Mouse (Mus musculus) embryonic facial prominence, embryonic 15.5 days (tissue): Measurements from ENCODE around the gene Ano1. TPM values are rescaled to one million over a fixed set of nuclear protein-coding genes. Genes with fewer than 3 reads are reported as not detected.

Source experiments
- ATAC-seq: fragments of 200-750 bp; cut with Nextera tagmentation; 2 replicates; pipeline ENCODE4 v1.8.0; 2017; ENCODE audit warnings: low read depth, moderate TSS enrichment; ENCODE audit not compliant: insufficient number of reproducible peaks, low FRiP score, low TSS enrichment
- H3K27ac ChIP-seq: fragments of 300-500 bp; sonication (generic); replicated peaks from 2 replicates; pipeline ENCODE4 v1.5.1; 2015; ENCODE audit warnings: mild to moderate bottlenecking, inconsistent platforms
- H3K27me3 ChIP-seq: fragments of 300-500 bp; sonication (generic); 2 replicates; pipeline ENCODE4 v1.6.1; 2015; ENCODE audit warnings: inconsistent platforms
- H3K36me3 ChIP-seq: fragments of 300-500 bp; sonication (generic); 2 replicates; pipeline ENCODE4 v1.6.1; 2015; ENCODE audit warnings: mild to moderate bottlenecking, inconsistent platforms
- H3K4me1 ChIP-seq: fragments of 300-500 bp; sonication (generic); 2 replicates; pipeline ENCODE4 v1.6.1; 2015; ENCODE audit warnings: inconsistent platforms
- H3K4me2 ChIP-seq: fragments of 300-500 bp; sonication (generic); replicated peaks from 2 replicates; pipeline ENCODE4 v1.6.1; 2015; ENCODE audit warnings: mild to moderate bottlenecking, inconsistent platforms
- H3K4me3 ChIP-seq: fragments of 300-500 bp; sonication (generic); replicated peaks from 2 replicates; pipeline ENCODE4 v1.5.1; 2015; ENCODE audit warnings: mild to moderate bottlenecking, inconsistent platforms
- H3K9ac ChIP-seq: fragments of 300-500 bp; sonication (generic); 2 replicates; pipeline ENCODE4 v1.6.1; 2015; ENCODE audit warnings: inconsistent platforms
- H3K9me3 ChIP-seq: fragments of 300-500 bp; sonication (generic); replicated peaks from 2 replicates; pipeline ENCODE4 v1.6.1; 2016; ENCODE audit warnings: inconsistent platforms
- WGBS: fragments of 180-500 bp; shearing (Covaris S2); methylation state at CpG from one replicate; pipeline ENCODE4 v1.1.7; 2015; 5-methylcytosine and 5-hydroxymethylcytosine counted together
- polyA plus RNA-seq: library from polyadenylated mRNA; unstranded; fragments of >200 nt; fragmentation: Nextera tagmentation; extraction: Ambion mirVana; gene quantifications from 2 replicates; pipeline ENCODE4 v1.2.1, GENCODE M21; 2015

The Ano1 gene
- polyA plus RNA-seq, 1 experiment from 2014 or later: 20.6 TPM

DNA sequence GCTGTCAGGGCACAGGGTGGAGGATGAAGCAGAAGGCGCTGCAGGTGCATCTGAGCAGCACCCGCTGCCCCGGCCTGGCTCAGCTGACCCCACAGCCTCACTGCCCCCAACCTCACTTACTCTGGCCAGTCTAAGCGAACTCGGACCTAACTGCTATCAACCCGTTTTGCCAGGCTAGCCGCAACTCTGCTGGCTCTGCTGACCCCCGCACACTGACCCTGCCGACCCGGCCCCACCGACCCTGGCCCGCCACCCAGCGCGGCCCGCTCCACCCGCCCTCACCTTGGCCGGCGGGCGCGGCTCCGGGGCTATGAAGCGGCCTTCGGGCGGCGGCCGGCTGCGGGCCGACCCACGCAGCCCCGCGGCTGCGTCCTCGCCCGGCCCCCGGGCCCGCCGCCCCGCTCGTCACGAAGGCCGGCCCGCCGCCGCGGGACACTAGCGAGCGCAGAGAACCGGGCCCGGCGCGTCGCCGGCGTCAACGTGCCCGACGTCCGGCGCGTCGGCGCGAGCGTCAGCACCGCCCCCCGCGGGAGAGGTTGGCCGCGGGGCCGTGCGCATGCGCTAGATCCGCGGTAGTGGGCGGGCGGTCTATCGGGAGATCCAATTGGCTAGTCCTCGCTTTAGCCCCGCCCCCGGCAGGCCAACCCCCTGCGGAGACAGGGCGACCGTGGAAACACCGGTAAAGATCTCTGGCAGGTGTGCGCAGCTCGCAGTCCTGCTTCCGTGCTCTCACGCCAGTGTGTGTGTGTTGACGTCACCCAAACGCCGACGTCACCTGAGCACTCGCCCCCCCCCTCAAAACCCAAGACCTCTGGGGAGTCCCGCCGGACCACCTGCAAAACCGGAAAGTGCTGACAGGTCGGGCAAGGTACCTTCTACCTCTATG, 198.3 kb downstream of the Ano1 start, which contains the start of gene Ppfia1:
Gene Ppfia1 (minus strand): TSS at position 493 of the 886 bp plus-strand sequence.
- peaks cover 28% of the 10 kb centered on the region for H3K4me1 ChIP-seq
- peak within 1 kb of the TSS; percentile 60 for H3K27ac ChIP-seq
- peak; percentile 91 for ATAC-seq

DNA sequence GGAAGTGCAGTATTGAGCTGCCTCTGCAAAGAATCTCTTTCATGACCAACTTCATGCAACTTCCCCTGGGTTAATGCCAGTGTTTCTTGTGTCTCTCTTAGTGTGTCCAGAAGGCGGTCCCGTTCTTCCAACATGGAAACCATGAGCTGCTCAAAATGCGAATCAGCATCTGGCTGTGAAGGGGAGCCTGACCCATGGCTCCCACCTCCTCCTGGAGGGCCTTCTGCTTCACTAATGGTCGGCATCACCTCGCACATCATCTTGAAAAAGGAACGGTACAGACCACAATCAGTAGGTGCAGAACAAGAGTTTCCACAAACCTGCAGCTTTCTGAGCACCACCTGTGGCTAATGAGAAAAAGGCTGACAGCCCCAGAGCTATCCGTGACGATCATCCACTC, 199.5 kb downstream of the Ano1 start:
- no peaks in the 10 kb centered on the region for H3K27me3 ChIP-seq
- no peaks in the 10 kb centered on the region for H3K9me3 ChIP-seq
- H3K4me3 ChIP-seq: peak overlapping the region; percentile 96
- peak overlapping the region; percentile 77 for H3K4me2 ChIP-seq
- ATAC-seq: no peak
- peak overlapping the region; percentile 98; the same call in 1 of the 2 replicates for H3K9ac ChIP-seq
- WGBS: 83% methylated on average over 8 of the region's 8 CpGs
- no peak overlapping the region for H3K27ac ChIP-seq
- H3K36me3 ChIP-seq: peaks cover 33% of the 10 kb centered on the region
- H3K4me1 ChIP-seq: peaks cover 28% of the 10 kb centered on the region

More for the DNA sequence above, 198.3 kb downstream of the Ano1 start, which contains the start of gene Ppfia1:
- Histone ChIP-seq H3K36me3 (peaks cover 33% of the 10 kb centered on the region), H3K9ac (peak within 1 kb of the TSS; percentile 98), H3K9me3 (no peaks in the 10 kb centered on the region), H3K4me2 (peak within 1 kb of the TSS; percentile 77), H3K27me3 (no peaks in the 10 kb centered on the region), H3K4me3 (peak within 1 kb of the TSS; percentile 96)
- under 1% methylated on average over 96 of the region's 97 CpGs for WGBS

DNA sequence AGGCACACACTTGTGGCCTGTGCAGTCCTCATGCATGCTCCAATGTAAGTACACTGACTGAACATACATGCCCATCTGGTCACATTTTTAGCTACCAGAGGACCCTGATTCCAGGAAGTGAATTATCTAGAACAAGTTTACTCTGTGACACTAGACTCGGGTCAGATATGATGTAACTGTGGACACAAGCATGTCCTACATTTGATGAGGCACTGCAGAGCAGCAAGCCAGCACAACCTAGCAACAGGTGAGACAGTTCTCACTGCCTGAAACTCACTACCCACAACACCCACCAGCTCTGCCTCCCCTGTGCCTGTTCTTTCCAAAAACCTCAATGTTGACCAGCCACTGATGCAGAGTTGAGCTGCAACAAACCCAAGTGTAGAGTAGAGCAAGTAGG, 201.0 kb downstream of the Ano1 start:
- H3K36me3 ChIP-seq: peaks cover 39% of the 10 kb centered on the region
- H3K4me3 ChIP-seq: no peak overlapping the region
- 86% methylated on average over 1 of the region's 1 CpGs for WGBS
- H3K9ac ChIP-seq: 0 out of 2 replicates have a peak overlapping the region, but pooled peaks have one; percentile 12
- ATAC-seq: no peak
- peaks cover 28% of the 10 kb centered on the region for H3K4me1 ChIP-seq
- no peaks in the 10 kb centered on the region for H3K9me3 ChIP-seq
- no peak overlapping the region for H3K27ac ChIP-seq
- no peak overlapping the region for H3K4me2 ChIP-seq
- H3K27me3 ChIP-seq: no peaks in the 10 kb centered on the region

DNA sequence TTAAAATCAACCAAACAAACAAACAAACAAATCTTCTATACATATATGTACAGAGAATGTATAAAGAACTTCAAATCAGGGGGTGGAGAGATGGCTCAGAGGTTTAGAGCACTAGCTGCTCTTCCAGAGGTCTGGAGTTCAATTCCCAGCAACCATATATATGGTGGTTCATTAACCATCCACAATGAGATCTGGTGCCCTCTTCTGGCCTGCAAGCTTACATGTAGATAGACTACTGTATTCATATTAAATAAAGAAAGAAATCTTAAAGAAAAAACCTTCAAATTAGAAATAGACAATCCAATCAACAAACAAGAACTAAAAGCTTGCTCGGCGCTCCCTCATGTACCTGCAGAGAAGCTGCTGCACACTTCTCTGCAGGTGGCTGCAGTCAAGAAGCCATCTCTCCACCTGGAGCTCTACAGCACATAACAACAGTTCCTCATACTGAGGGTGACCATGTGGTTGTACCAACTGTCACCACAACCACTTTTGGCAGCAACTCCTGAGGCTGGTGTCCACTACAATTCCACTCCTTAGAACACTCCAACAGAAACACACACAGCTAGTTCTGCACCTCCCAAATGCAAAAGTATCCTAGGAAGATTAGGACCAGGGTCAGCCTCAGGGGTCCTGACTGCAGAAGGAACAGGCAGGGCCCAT, 201.7 kb downstream of the Ano1 start:
- Histone ChIP-seq H3K27ac (no peak overlapping the region), H3K36me3 (peaks cover 39% of the 10 kb centered on the region), H3K27me3 (no peaks in the 10 kb centered on the region), H3K4me2 (no peak overlapping the region), H3K9ac (no peak overlapping the region), H3K4me1 (peaks cover 28% of the 10 kb centered on the region), H3K4me3 (no peak overlapping the region), H3K9me3 (no peaks in the 10 kb centered on the region)
- no peak for ATAC-seq
- 100% methylated on average over 2 of the region's 2 CpGs for WGBS

DNA sequence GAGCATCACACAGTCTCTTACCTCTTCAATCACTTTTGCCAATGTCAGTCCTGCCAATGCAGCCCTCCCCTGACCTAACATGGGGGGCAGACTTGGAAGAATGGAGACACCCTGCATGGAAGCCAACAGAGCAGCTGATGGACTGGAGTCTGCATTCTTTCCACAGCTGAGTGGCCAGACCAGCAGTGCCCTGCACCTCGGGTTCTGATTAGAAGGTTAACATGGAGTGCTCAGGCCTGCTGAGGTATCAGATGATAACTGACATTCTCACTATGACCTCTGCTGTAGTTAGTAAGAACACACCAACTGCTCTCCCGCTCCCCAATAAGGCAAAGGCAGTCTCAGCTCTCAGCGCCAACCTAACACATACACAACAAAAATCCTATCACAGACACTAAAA, 206.5 kb downstream of the Ano1 start:
- Histone ChIP-seq H3K27ac (no peak overlapping the region), H3K36me3 (peaks cover 22% of the 10 kb centered on the region), H3K27me3 (no peaks in the 10 kb centered on the region), H3K9me3 (no peaks in the 10 kb centered on the region), H3K4me2 (no peak overlapping the region), H3K9ac (no peak overlapping the region), H3K4me3 (no peak overlapping the region), H3K4me1 (0 out of 2 replicates have a peak, but pooled peaks cover under 1% of the 10 kb centered on the region)
- ATAC-seq: no peak
- 88% methylated on average over 3 of the region's 3 CpGs for WGBS

DNA sequence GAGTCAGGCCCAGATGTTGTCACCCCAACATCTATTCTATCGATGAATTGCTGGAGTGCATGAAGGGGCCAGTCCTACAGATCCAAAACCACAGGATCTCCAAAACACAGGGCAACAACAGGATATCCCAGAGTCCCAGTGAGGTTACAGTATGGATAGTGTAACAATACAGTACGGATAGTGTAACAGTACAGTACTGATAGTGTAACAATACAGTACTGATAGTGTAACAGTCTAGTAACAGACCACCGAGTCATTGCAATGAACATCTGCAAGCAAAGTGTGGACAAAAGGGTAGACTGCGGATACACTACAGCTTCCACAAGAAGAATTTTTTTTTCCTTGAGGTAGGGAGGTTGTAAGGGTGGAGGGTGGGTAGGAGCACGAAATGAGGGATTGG, 210.4 kb downstream of the Ano1 start:
- H3K27ac ChIP-seq: no peak overlapping the region
- H3K36me3 ChIP-seq: no peaks in the 10 kb centered on the region
- no peak overlapping the region for H3K4me2 ChIP-seq
- no peak overlapping the region for H3K4me3 ChIP-seq
- ATAC-seq: no peak
- H3K9me3 ChIP-seq: no peaks in the 10 kb centered on the region
- 92% methylated on average over 5 of the region's 5 CpGs for WGBS
- H3K9ac ChIP-seq: no peak overlapping the region
- H3K4me1 ChIP-seq: peaks cover 26% of the 10 kb centered on the region
- H3K27me3 ChIP-seq: no peaks in the 10 kb centered on the region

DNA sequence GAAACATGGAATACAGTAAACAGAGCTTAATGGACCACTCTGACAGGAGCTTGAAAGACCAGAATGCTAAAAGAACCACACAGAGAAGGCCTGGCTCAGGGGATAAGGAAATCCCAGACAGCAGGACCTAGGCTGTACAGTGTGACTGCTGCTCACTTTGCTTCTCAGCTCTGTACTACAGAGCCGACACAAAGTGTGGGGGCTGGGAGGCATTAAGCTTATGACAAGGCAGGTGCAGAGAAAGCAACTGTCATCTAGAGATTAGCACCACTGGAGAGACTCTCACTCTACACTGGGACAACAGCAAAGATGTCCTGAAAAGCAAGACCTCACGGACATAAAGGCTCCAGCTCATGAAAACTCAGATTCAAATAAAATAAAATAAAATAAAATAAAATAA, 212.6 kb downstream of the Ano1 start:
- H3K4me1 ChIP-seq: peaks cover 48% of the 10 kb centered on the region
- WGBS: 82% methylated on average over 2 of the region's 2 CpGs
- 0 out of 2 replicates have a peak, but pooled peaks have one; percentile 21 for ATAC-seq
- no peaks in the 10 kb centered on the region for H3K36me3 ChIP-seq
- peak overlapping the region; percentile 80; the same call in 1 of the 2 replicates for H3K27ac ChIP-seq
- no peak overlapping the region for H3K4me3 ChIP-seq
- no peaks in the 10 kb centered on the region for H3K27me3 ChIP-seq
- H3K9me3 ChIP-seq: no peaks in the 10 kb centered on the region
- no peak overlapping the region for H3K9ac ChIP-seq
- H3K4me2 ChIP-seq: no peak overlapping the region

Other genes with a start within 250 kb of the Ano1 start
- 41.2 and 42.3 TPM in 2 replicates for gene Ppfia1, start 198.2 kb downstream of the Ano1 start, polyA plus RNA-seq
- 9.7 and 10.6 TPM in 2 replicates for gene Fadd, start 169.5 kb downstream of the Ano1 start, polyA plus RNA-seq
- gene Fgf3, start 86.1 kb upstream of the Ano1 start, polyA plus RNA-seq: 0.24 and 1.1 TPM in 2 replicates
- gene Fgf4, start 95.4 kb upstream of the Ano1 start, polyA plus RNA-seq: 0.42 and 0.65 TPM in 2 replicates
- 1.00 and 1.6 TPM in 2 replicates for gene Fgf15, start 144.6 kb upstream of the Ano1 start, polyA plus RNA-seq
- 26.6 and 29.5 TPM in 2 replicates for gene LTO1, start 163.1 kb upstream of the Ano1 start, polyA plus RNA-seq
- 134 and 143 TPM in 2 replicates for gene Ccnd1, start 188.0 kb upstream of the Ano1 start, polyA plus RNA-seq